8 mouse cellular contexts compared by ENCODE assay signal in genomic region chr2:26314281-26315071, GRCm38 (mm10). TPM values are rescaled to one million over a fixed set of nuclear protein-coding genes. Genes with fewer than 3 reads are reported as not detected.
DNase-seq lines count a peak whose midpoint lies in the region; ATAC-seq and TF ChIP-seq lines count a peak whose summit lies in the region.

No protein-coding gene starts in this region.

- H3K4me1 ChIP-seq in hindbrain, embryonic 13.5 days (replicated peaks) = peaks cover 49% of the 10 kb centered on the region
- H3K4me1 ChIP-seq in liver, adult 2 months (ENCODE audit: control insufficient read depth, insufficient read depth, low read length) = no peaks in the 10 kb centered on the region
- H3K4me1 ChIP-seq in neural tube, embryonic 11.5 days (ENCODE audit: control insufficient read depth, insufficient read depth, low read length) = peaks cover 26% of the 10 kb centered on the region

- H3K9ac ChIP-seq in hindbrain, embryonic 13.5 days = peak overlapping the region; percentile 96
- no peak overlapping the region for H3K9ac ChIP-seq in liver, adult 2 months (ENCODE audit: low read depth, low read length)
- H3K9ac ChIP-seq in neural tube, embryonic 11.5 days (ENCODE audit: low read length) = peak overlapping the region; percentile 23; the same call in 1 of the 2 replicates

- H3K27ac ChIP-seq in hindbrain, embryonic 13.5 days = peak overlapping the region; percentile 98
- peak overlapping the region; percentile 47 for H3K27ac ChIP-seq in liver, adult 2 months (replicated peaks; ENCODE audit: insufficient read depth, low read depth, low read length)
- H3K27ac ChIP-seq in neural tube, embryonic 11.5 days (ENCODE audit: low read depth, low read length) = peak overlapping the region; percentile 72

- peak overlapping the region; percentile 99 for H3K4me2 ChIP-seq in hindbrain, embryonic 13.5 days
- H3K4me2 ChIP-seq in neural tube, embryonic 11.5 days (ENCODE audit: low read depth) = peak overlapping the region; percentile 63

- WGBS in hindbrain, embryonic 13.5 days = 62% methylated on average over 13 of the region's 13 CpGs
- WGBS in liver, adult 2 months = 84% methylated on average over 13 of the region's 13 CpGs
- WGBS in neural tube, embryonic 11.5 days = 46% methylated on average over 13 of the region's 13 CpGs

- TF ChIP-seq CTCF in liver, adult 2 months (IDR thresholded peaks at IDR 0.05; ENCODE audit: low read depth, low read length) = no peak

- peak overlapping the region; percentile 78 for H3K4me3 ChIP-seq in hindbrain, embryonic 13.5 days
- no peak overlapping the region for H3K4me3 ChIP-seq in liver, adult 2 months (ENCODE audit: insufficient read depth, low read depth, low read length)
- H3K4me3 ChIP-seq in neural tube, embryonic 11.5 days (ENCODE audit: low read depth, low read length) = peak overlapping the region; percentile 52; the same call in 1 of the 2 replicates

- DNase-seq in urinary bladder, postnatal 14 days (ENCODE audit: low spot score) = peak; percentile 71
- DNase-seq in urinary bladder, adult 2 months (ENCODE audit: low spot score) = no peak
- DNase-seq in gastrocnemius, adult 18-20 months (ENCODE audit: low spot score) = peak; percentile 52
- DNase-seq in liver, adult 2 months (ENCODE audit: extremely low read depth, low read depth, low spot score) = peak; percentile 23
- peak; percentile 53 for DNase-seq in neural tube, embryonic 11.5 days (ENCODE audit: low spot score)
- no peak for DNase-seq in B cell, adult 2 months
- DNase-seq in frontal cortex, postnatal 14 days (ENCODE audit: low spot score in 2 of 2) = no peak

- no peak for ATAC-seq in hindbrain, embryonic 13.5 days (ENCODE audit: low FRiP score)
- no peak for ATAC-seq in neural tube, embryonic 11.5 days (ENCODE audit: insufficient read depth, low FRiP score, low TSS enrichment)

- no peaks in the 10 kb centered on the region for H3K9me3 ChIP-seq in hindbrain, embryonic 13.5 days
- no peaks in the 10 kb centered on the region for H3K9me3 ChIP-seq in neural tube, embryonic 11.5 days (ENCODE audit: control insufficient read depth, low read length)

- TF ChIP-seq POLR2A in liver, adult 2 months (IDR thresholded peaks at IDR 0.05; ENCODE audit: extremely low read depth, insufficient read depth, low read length) = no peak

- no peaks in the 10 kb centered on the region for H3K79me2 ChIP-seq in liver, adult 2 months (ENCODE audit: control insufficient read depth, insufficient read depth, low read length)

- no peaks in the 10 kb centered on the region for H3K27me3 ChIP-seq in hindbrain, embryonic 13.5 days
- H3K27me3 ChIP-seq in liver, adult 2 months (ENCODE audit: control insufficient read depth, insufficient read depth, low read length) = no peaks in the 10 kb centered on the region
- no peaks in the 10 kb centered on the region for H3K27me3 ChIP-seq in neural tube, embryonic 11.5 days (ENCODE audit: control insufficient read depth, insufficient read depth, low read length)

- H3K36me3 ChIP-seq in hindbrain, embryonic 13.5 days = 0 out of 2 replicates have a peak, but pooled peaks cover 5% of the 10 kb centered on the region
- H3K36me3 ChIP-seq in liver, adult 2 months (ENCODE audit: control insufficient read depth, insufficient read depth, low read length) = no peaks in the 10 kb centered on the region
- no peaks in the 10 kb centered on the region for H3K36me3 ChIP-seq in neural tube, embryonic 11.5 days (ENCODE audit: control insufficient read depth, insufficient read depth, low read length)

RNA-seq across cellular contexts. Expression of gene Gpsm1, which starts 0.8 kb away (rescaled TPM):
- 17.1 and 20.7 TPM in 2 replicates for polyA plus RNA-seq in urinary bladder, adult 2 months (2012; rRNA removed)
- 1 to 10 TPM; 1.6 to 2.3 TPM for total RNA-seq in gastrocnemius, adult 18-20 months (2021)
- polyA plus RNA-seq in hindbrain, embryonic 13.5 days (2015; fragmentation: Nextera tagmentation; extraction: Ambion mirVana) = 149 and 165 TPM in 2 replicates
- 0.74 and 1.6 TPM in 2 replicates for total RNA-seq in liver, adult 2 months (2014; rRNA removed)
- polyA plus RNA-seq in liver, adult 2 months (2012; rRNA removed) = 1.9 and 2.1 TPM in 2 replicates
- 58.8 and 65.0 TPM in 2 replicates for polyA plus RNA-seq in neural tube, embryonic 11.5 days (2014; fragmentation: Nextera tagmentation; extraction: Ambion mirVana)

RNA-seq across cellular contexts. Expression of gene Ccdc187, which starts 20.1 kb away (rescaled TPM):
- polyA plus RNA-seq in urinary bladder, adult 2 months (2012; rRNA removed) = 1.0 and 1.3 TPM in 2 replicates
- not detected for total RNA-seq in gastrocnemius, adult 18-20 months (2021)
- polyA plus RNA-seq in hindbrain, embryonic 13.5 days (2015; fragmentation: Nextera tagmentation; extraction: Ambion mirVana) = 0.18 and 0.23 TPM in 2 replicates
- total RNA-seq in liver, adult 2 months (2014; rRNA removed) = under 0.01 TPM in 1 of 2 replicates, not detected in the other
- 0.04 TPM in 1 of 2 replicates, not detected in the other for polyA plus RNA-seq in liver, adult 2 months (2012; rRNA removed)
- not detected in 2 replicates for polyA plus RNA-seq in neural tube, embryonic 11.5 days (2014; fragmentation: Nextera tagmentation; extraction: Ambion mirVana)

RNA-seq across cellular contexts. Expression of gene Dnlz, which starts 37.4 kb away (rescaled TPM):
- 18.0 and 18.9 TPM in 2 replicates for polyA plus RNA-seq in urinary bladder, adult 2 months (2012; rRNA removed)
- 10 to 100 TPM; 21.3 to 23.0 TPM for total RNA-seq in gastrocnemius, adult 18-20 months (2021)
- 29.0 and 29.6 TPM in 2 replicates for polyA plus RNA-seq in hindbrain, embryonic 13.5 days (2015; fragmentation: Nextera tagmentation; extraction: Ambion mirVana)
- 8.7 and 10.7 TPM in 2 replicates for total RNA-seq in liver, adult 2 months (2014; rRNA removed)
- polyA plus RNA-seq in liver, adult 2 months (2012; rRNA removed) = 16.4 and 22.4 TPM in 2 replicates
- polyA plus RNA-seq in neural tube, embryonic 11.5 days (2014; fragmentation: Nextera tagmentation; extraction: Ambion mirVana) = 33.8 and 35.6 TPM in 2 replicates

RNA-seq across cellular contexts. Expression of gene Card9, which starts 46.2 kb away (rescaled TPM):
- 4.9 TPM in 2 replicates for polyA plus RNA-seq in urinary bladder, adult 2 months (2012; rRNA removed)
- under 1 TPM; 0.47 to 0.82 TPM for total RNA-seq in gastrocnemius, adult 18-20 months (2021)
- 1.3 and 1.6 TPM in 2 replicates for polyA plus RNA-seq in hindbrain, embryonic 13.5 days (2015; fragmentation: Nextera tagmentation; extraction: Ambion mirVana)
- 0.81 and 0.92 TPM in 2 replicates for total RNA-seq in liver, adult 2 months (2014; rRNA removed)
- polyA plus RNA-seq in liver, adult 2 months (2012; rRNA removed) = 0.40 and 0.84 TPM in 2 replicates
- polyA plus RNA-seq in neural tube, embryonic 11.5 days (2014; fragmentation: Nextera tagmentation; extraction: Ambion mirVana) = 0.41 and 1.4 TPM in 2 replicates

Comparison
In these comparisons a context has a peak if more than half of its experiments do, and no peak if none do; other contexts are left out.
1. DNase-seq: peak in urinary bladder, postnatal 14 days (single experiment), gastrocnemius, adult 18-20 months (single experiment), liver, adult 2 months (single experiment) and neural tube, embryonic 11.5 days (single experiment); none in urinary bladder, adult 2 months (single experiment), B cell, adult 2 months (0 of 2) and frontal cortex, postnatal 14 days (0 of 2).
2. H3K27ac ChIP-seq: peak in every context shown above with its lines; median percentile 98 in hindbrain, embryonic 13.5 days; 72 in neural tube, embryonic 11.5 days; 47 in liver, adult 2 months.